Mouse (Mus musculus) spleen, adult 10 weeks (tissue): ENCODE data around the gene Ms4a3. TPM values are rescaled to one million over a fixed set of nuclear protein-coding genes. Genes with fewer than 3 reads are reported as not detected.

Experiments used
- polyA plus RNA-seq: library from polyadenylated mRNA; stranded (reverse); fragments of 350-450 nt; fragmentation: Illumina TruSeq; extraction: RNeasy Lipid Tissue Mini Kit (QIAGEN cat#74804); gene quantifications from one replicate; pipeline ENCODE4 v1.2.3, GENCODE M21; 2015; ENCODE audit warnings: low replicate concordance; ENCODE audit not compliant: insufficient read depth

The Ms4a3 gene
- 0.83 TPM for polyA plus RNA-seq

GRCm38 (mm10) chr19:11640732-11641131 is at the start of gene Ms4a3:
Ms4a3 (minus strand) TSS chr19:11640851.

GRCm38 (mm10) chr19:11660459-11660858 is 19.8 kb upstream of the Ms4a3 start, which contains the start of gene Oosp2:
Oosp2 (minus strand) TSS chr19:11660559.

GRCm38 (mm10) chr19:11623551-11623950 is 17.1 kb downstream of the Ms4a3 start, which contains the start of gene Ms4a2:
Ms4a2 (minus strand) TSS chr19:11623719.

GRCm38 (mm10) chr19:11604603-11605002 is 36.0 kb downstream of the Ms4a3 start, which contains the start of gene Ms4a6d:
Ms4a6d (minus strand) TSS chr19:11604849.

Other genes with a start within 250 kb of the Ms4a3 start
- gene Ms4a4c, start 236.1 kb downstream of the Ms4a3 start, polyA plus RNA-seq: 282 TPM
- 535 TPM for gene Ms4a4b, start 197.3 kb downstream of the Ms4a3 start, polyA plus RNA-seq
- 131 TPM for gene Ms4a6c, start 171.5 kb downstream of the Ms4a3 start, polyA plus RNA-seq
- gene Gm8369, start 154.9 kb downstream of the Ms4a3 start, polyA plus RNA-seq: 245 TPM
- 285 TPM for gene Ms4a6b, start 124.3 kb downstream of the Ms4a3 start, polyA plus RNA-seq
- gene Ms4a4d, start 104.0 kb downstream of the Ms4a3 start, polyA plus RNA-seq: 25.1 TPM
- 11.1 TPM for gene Ms4a6d, start 36.0 kb downstream of the Ms4a3 start, polyA plus RNA-seq
- gene Ms4a2, start 17.1 kb downstream of the Ms4a3 start, polyA plus RNA-seq: 2.0 TPM
- 1.3 TPM for gene Oosp2, start 19.7 kb upstream of the Ms4a3 start, polyA plus RNA-seq
- gene Oosp1, start 50.3 kb upstream of the Ms4a3 start, polyA plus RNA-seq: 8.4 TPM
- gene Oosp3, start 56.2 kb upstream of the Ms4a3 start, polyA plus RNA-seq: not detected
- gene Gif, start 106.7 kb upstream of the Ms4a3 start, polyA plus RNA-seq: not detected
- 31.9 TPM for gene Mrpl16, start 129.5 kb upstream of the Ms4a3 start, polyA plus RNA-seq
- 7.6 TPM for gene Stx3, start 178.6 kb upstream of the Ms4a3 start, polyA plus RNA-seq
- gene Olfr1417, start 198.4 kb upstream of the Ms4a3 start, polyA plus RNA-seq: not detected
- not detected for gene Olfr1418, start 220.2 kb upstream of the Ms4a3 start, polyA plus RNA-seq
- not detected for gene Olfr1419, start 234.3 kb upstream of the Ms4a3 start, polyA plus RNA-seq
- not detected for gene Olfr1420, start 245.7 kb upstream of the Ms4a3 start, polyA plus RNA-seq